Mouse (Mus musculus) induced T-regulatory cell, adult 2 months (primary cell): ENCODE data around the gene Rnf123.

Experiments used
- DNase-seq: peaks from one replicate; pipeline ENCODE4 v3.0.0-alpha.2; 2012; ENCODE audit warnings: low read depth

The Rnf123 gene

GRCm38 (mm10) chr9:108062142-108062541 is 21.0 kb downstream of the Rnf123 start:
- no peak for DNase-seq

- DNase-seq: no peak
Measured at GRCm38 (mm10) chr9:108058291-108058690, 24.9 kb downstream of the Rnf123 start.

- no peak for DNase-seq
Measured at GRCm38 (mm10) chr9:108057262-108057562, 25.9 kb downstream of the Rnf123 start.

GRCm38 (mm10) chr9:108056361-108057261 is 26.5 kb downstream of the Rnf123 start:
- DNase-seq: no peak

- DNase-seq: no peak
Measured at GRCm38 (mm10) chr9:108055661-108056237, 27.4 kb downstream of the Rnf123 start.

GRCm38 (mm10) chr9:108055061-108055460 is 28.1 kb downstream of the Rnf123 start:
- DNase-seq: no peak

GRCm38 (mm10) chr9:108054331-108055040 is 28.7 kb downstream of the Rnf123 start:
- DNase-seq: no peak

- no peak for DNase-seq
Measured at GRCm38 (mm10) chr9:108053665-108054225, 29.4 kb downstream of the Rnf123 start.

GRCm38 (mm10) chr9:108052885-108053664 is 30.1 kb downstream of the Rnf123 start, which contains the start of gene Amigo3:
Gene Amigo3 (plus strand): TSS chr9:108053159.
- DNase-seq: peak; percentile 98

GRCm38 (mm10) chr9:108052411-108052810 is 30.7 kb downstream of the Rnf123 start:
- no peak for DNase-seq

GRCm38 (mm10) chr9:108051931-108052220 is 31.3 kb downstream of the Rnf123 start:
- no peak for DNase-seq

GRCm38 (mm10) chr9:108051184-108051930 is 31.8 kb downstream of the Rnf123 start:
- no peak for DNase-seq

- no peak for DNase-seq
Measured at GRCm38 (mm10) chr9:108049561-108050251, 33.4 kb downstream of the Rnf123 start.

GRCm38 (mm10) chr9:108049016-108049455 is 34.1 kb downstream of the Rnf123 start, which contains the start of gene Gmppb:
Gene Gmppb (plus strand): TSS chr9:108049242.
- peak; percentile 98 for DNase-seq

GRCm38 (mm10) chr9:108048566-108048955 is 34.6 kb downstream of the Rnf123 start:
- no peak for DNase-seq

GRCm38 (mm10) chr9:108047601-108048565 is 35.3 kb downstream of the Rnf123 start:
- no peak for DNase-seq

- no peak for DNase-seq
Measured at GRCm38 (mm10) chr9:108046582-108046981, 36.6 kb downstream of the Rnf123 start.

- DNase-seq: no peak
Measured at GRCm38 (mm10) chr9:108044751-108045492, 38.2 kb downstream of the Rnf123 start.
